Mouse (Mus musculus) forebrain, embryonic 14.5 days (tissue): ENCODE data around the gene Mas1. TPM values are rescaled to one million over a fixed set of nuclear protein-coding genes. Genes with fewer than 3 reads are reported as not detected.
A peak's percentile ranks its signal among the peaks of the same experiment; 100 is the strongest.

Source experiments
- ATAC-seq: fragments of 200-750 bp; cut with Nextera tagmentation; 2 replicates; pipeline ENCODE4 v1.8.0; 2017; ENCODE audit warnings: mild to moderate bottlenecking, moderate library complexity
- DNase-seq: peaks from one replicate; pipeline ENCODE4 v3.0.0-alpha.2; 2015; ENCODE audit warnings: low spot score
- H3K27ac ChIP-seq: fragments of 300-500 bp; sonication (generic); 2 replicates; pipeline ENCODE4 v1.5.1; 2014; ENCODE audit warnings: low read depth, mild to moderate bottlenecking, control low read depth, low read length, moderate library complexity
- H3K27me3 ChIP-seq: fragments of 300-500 bp; sonication (generic); replicated peaks from 2 replicates; pipeline ENCODE4 v1.6.1; 2014; ENCODE audit warnings: low read length, control low read depth, mixed read lengths; ENCODE audit not compliant: control insufficient read depth, insufficient read depth
- H3K36me3 ChIP-seq: fragments of 300-500 bp; sonication (generic); 2 replicates; pipeline ENCODE4 v1.6.1; 2014; ENCODE audit warnings: low read length, control low read depth; ENCODE audit not compliant: control insufficient read depth, insufficient read depth
- H3K4me1 ChIP-seq: fragments of 300-500 bp; sonication (generic); 2 replicates; pipeline ENCODE4 v1.6.1; 2014; ENCODE audit warnings: antibody characterized with exemption, low read length, control low read depth; ENCODE audit not compliant: control insufficient read depth, insufficient read depth
- H3K4me2 ChIP-seq: fragments of 300-500 bp; sonication (generic); 2 replicates; pipeline ENCODE4 v1.6.1; 2014; ENCODE audit warnings: mild to moderate bottlenecking, control low read depth, low read length
- H3K4me3 ChIP-seq: fragments of 300-500 bp; sonication (generic); 2 replicates; pipeline ENCODE4 v1.5.1; 2014; ENCODE audit warnings: low read depth, low read length, control low read depth
- H3K9ac ChIP-seq: fragments of 300-500 bp; sonication (generic); 2 replicates; pipeline ENCODE4 v1.6.1; 2014; ENCODE audit warnings: mild to moderate bottlenecking, low read length, control low read depth, moderate library complexity
- H3K9me3 ChIP-seq: fragments of 300-500 bp; sonication (generic); replicated peaks from 2 replicates; pipeline ENCODE4 v1.6.1; 2016; ENCODE audit warnings: low read length, control low read depth, mixed read lengths; ENCODE audit not compliant: control insufficient read depth
- WGBS: fragments of 180-500 bp; shearing (Covaris S2); extraction: QIAGEN DNeasy Blood & Tissue Kit; methylation state at CpG from one replicate; pipeline ENCODE4 v1.1.7; 2014; 5-methylcytosine and 5-hydroxymethylcytosine counted together
- polyA plus RNA-seq: library from polyadenylated mRNA; unstranded; fragments of >200 nt; fragmentation: Nextera tagmentation; extraction: Ambion mirVana; gene quantifications from 2 replicates; pipeline ENCODE4 v1.2.1, GENCODE M21; 2014

The Mas1 gene
- polyA plus RNA-seq, 1 experiment from 2014 or later: not detected

- 34% methylated on average over 6 of the region's 6 CpGs for WGBS
Measured at GRCm38 (mm10) chr17:12886620-12887019, 18.7 kb upstream of the Mas1 start.

GRCm38 (mm10) chr17:12881216-12881615 lies 13.3 kb upstream of the Mas1 start:
- H3K9me3 ChIP-seq: no peaks in the 10 kb centered on the region
- no peak overlapping the region for H3K4me2 ChIP-seq
- no peaks in the 10 kb centered on the region for H3K4me1 ChIP-seq
- WGBS: 80% methylated on average over 1 of the region's 1 CpGs
- H3K4me3 ChIP-seq: no peak overlapping the region
- no peaks in the 10 kb centered on the region for H3K36me3 ChIP-seq
- no peak for DNase-seq
- no peaks in the 10 kb centered on the region for H3K27me3 ChIP-seq
- H3K9ac ChIP-seq: no peak overlapping the region
- no peak for ATAC-seq
- no peak overlapping the region for H3K27ac ChIP-seq

More at GRCm38 (mm10) chr17:12886620-12887019, 18.7 kb upstream of the Mas1 start:
- Histone ChIP-seq H3K4me3 (no peak overlapping the region), H3K4me1 (no peaks in the 10 kb centered on the region), H3K27me3 (no peaks in the 10 kb centered on the region), H3K4me2 (no peak overlapping the region), H3K9me3 (no peaks in the 10 kb centered on the region), H3K27ac (no peak overlapping the region), H3K9ac (no peak overlapping the region), H3K36me3 (peaks cover 18% of the 10 kb centered on the region; the same call in 1 of the 2 replicates)
- DNase-seq (no peak), ATAC-seq (no peak)

- Histone ChIP-seq H3K4me2 (peak overlapping the region; percentile 24; the same call in 1 of the 2 replicates), H3K27ac (no peak overlapping the region), H3K36me3 (no peaks in the 10 kb centered on the region), H3K4me1 (no peaks in the 10 kb centered on the region), H3K27me3 (no peaks in the 10 kb centered on the region), H3K9me3 (no peaks in the 10 kb centered on the region), H3K4me3 (no peak overlapping the region), H3K9ac (no peak overlapping the region)
- peak; percentile 62 for ATAC-seq
- DNase-seq: peak; percentile 92
- 1% methylated on average over 14 of the region's 14 CpGs for WGBS
Measured at GRCm38 (mm10) chr17:12880178-12880577, 12.2 kb upstream of the Mas1 start.

GRCm38 (mm10) chr17:12875734-12876133 lies 7.8 kb upstream of the Mas1 start, which contains the start of gene Mrgprh:
Mrgprh (plus strand) TSS chr17:12876034.
- no peaks in the 10 kb centered on the region for H3K4me1 ChIP-seq
- no peak within 1 kb of the TSS for H3K4me2 ChIP-seq
- H3K9ac ChIP-seq: no peak within 1 kb of the TSS
- H3K27ac ChIP-seq: no peak within 1 kb of the TSS
- H3K27me3 ChIP-seq: no peaks in the 10 kb centered on the region
- ATAC-seq: no peak
- no peaks in the 10 kb centered on the region for H3K9me3 ChIP-seq
- H3K4me3 ChIP-seq: no peak within 1 kb of the TSS
- no peak for DNase-seq
- WGBS: 83% methylated on average over 5 of the region's 5 CpGs
- H3K36me3 ChIP-seq: no peaks in the 10 kb centered on the region

- Histone ChIP-seq H3K9me3 (no peaks in the 10 kb centered on the region), H3K36me3 (no peaks in the 10 kb centered on the region), H3K27ac (no peak overlapping the region), H3K9ac (no peak overlapping the region), H3K4me1 (no peaks in the 10 kb centered on the region), H3K27me3 (no peaks in the 10 kb centered on the region), H3K4me2 (no peak overlapping the region), H3K4me3 (no peak overlapping the region)
- DNase-seq (no peak), ATAC-seq (no peak)
- WGBS: 72% methylated on average over 16 of the region's 16 CpGs
Measured at GRCm38 (mm10) chr17:12872275-12873028, 4.5 kb upstream of the Mas1 start.

- DNase-seq: no peak
- H3K9me3 ChIP-seq: no peaks in the 10 kb centered on the region
- H3K27ac ChIP-seq: no peak overlapping the region
Measured at GRCm38 (mm10) chr17:12868640-12869039, 697 bp upstream of the Mas1 start.

GRCm38 (mm10) chr17:12866853-12867252 lies 1.1 kb downstream of the Mas1 start:
- H3K4me3 ChIP-seq: no peak overlapping the region
- H3K9me3 ChIP-seq: no peaks in the 10 kb centered on the region
- H3K27ac ChIP-seq: no peak overlapping the region
- ATAC-seq (no peak), DNase-seq (no peak)
- no peak overlapping the region for H3K4me2 ChIP-seq
- no peaks in the 10 kb centered on the region for H3K36me3 ChIP-seq
- no peaks in the 10 kb centered on the region for H3K27me3 ChIP-seq
- 83% methylated on average over 10 of the region's 10 CpGs for WGBS
- H3K4me1 ChIP-seq: no peaks in the 10 kb centered on the region
- H3K9ac ChIP-seq: no peak overlapping the region

More at GRCm38 (mm10) chr17:12868640-12869039, 697 bp upstream of the Mas1 start:
- no peak overlapping the region for H3K4me3 ChIP-seq
- H3K36me3 ChIP-seq: no peaks in the 10 kb centered on the region
- H3K9ac ChIP-seq: no peak overlapping the region
- H3K27me3 ChIP-seq: no peaks in the 10 kb centered on the region
- no peaks in the 10 kb centered on the region for H3K4me1 ChIP-seq
- WGBS: 57% methylated on average over 4 of the region's 4 CpGs
- H3K4me2 ChIP-seq: no peak overlapping the region
- no peak for ATAC-seq

- Histone ChIP-seq H3K4me2 (no peak overlapping the region), H3K27ac (no peak overlapping the region), H3K4me3 (no peak overlapping the region), H3K9ac (no peak overlapping the region), H3K27me3 (no peaks in the 10 kb centered on the region), H3K36me3 (no peaks in the 10 kb centered on the region), H3K4me1 (no peaks in the 10 kb centered on the region), H3K9me3 (no peaks in the 10 kb centered on the region)
- no peak for ATAC-seq
- 51% methylated on average over 3 of the region's 3 CpGs for WGBS
- DNase-seq: no peak
Measured at GRCm38 (mm10) chr17:12865407-12865806, 2.5 kb downstream of the Mas1 start.

GRCm38 (mm10) chr17:12864111-12864510 lies 3.8 kb downstream of the Mas1 start:
- Histone ChIP-seq H3K27ac (no peak overlapping the region), H3K4me3 (no peak overlapping the region), H3K27me3 (no peaks in the 10 kb centered on the region), H3K9me3 (no peaks in the 10 kb centered on the region), H3K4me2 (no peak overlapping the region), H3K9ac (no peak overlapping the region), H3K36me3 (no peaks in the 10 kb centered on the region), H3K4me1 (no peaks in the 10 kb centered on the region)
- DNase-seq: no peak
- no peak for ATAC-seq
